Mouse (Mus musculus) central nervous system, embryonic 14 days (tissue): ENCODE data around the gene Vmn2r52. TPM values are rescaled to one million over a fixed set of nuclear protein-coding genes. Genes with fewer than 3 reads are reported as not detected.

ENCODE experiments used
- polyA plus RNA-seq: library from polyadenylated mRNA; depleted of rRNA; stranded (reverse); fragments of >200 nt; gene quantifications from 2 replicates; pipeline ENCODE4 v1.2.3, GENCODE M21; 2012; rRNA removed

Vmn2r52 gene
- not detected in 2 replicates for polyA plus RNA-seq

DNA sequence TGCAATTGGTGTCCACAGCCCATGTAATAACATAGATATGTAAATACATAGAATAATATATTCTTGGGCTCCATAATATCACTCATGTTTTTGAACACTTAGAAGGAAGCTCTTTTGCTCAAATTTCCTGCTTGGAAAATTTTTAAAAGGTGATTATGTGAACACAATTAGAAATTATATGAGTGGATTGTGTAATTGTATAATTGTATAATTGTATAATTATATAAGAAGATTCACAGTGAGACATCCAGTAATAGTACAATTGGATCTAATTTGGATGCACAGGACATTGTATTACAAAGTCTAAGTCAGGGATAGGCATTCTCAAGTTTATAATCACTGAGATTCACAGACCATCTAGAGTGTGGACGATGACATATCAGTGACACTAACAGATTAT, at the start of gene Vmn2r52:
Vmn2r52 (minus strand) TSS at position 101 of the 400 bp plus-strand sequence.

DNA sequence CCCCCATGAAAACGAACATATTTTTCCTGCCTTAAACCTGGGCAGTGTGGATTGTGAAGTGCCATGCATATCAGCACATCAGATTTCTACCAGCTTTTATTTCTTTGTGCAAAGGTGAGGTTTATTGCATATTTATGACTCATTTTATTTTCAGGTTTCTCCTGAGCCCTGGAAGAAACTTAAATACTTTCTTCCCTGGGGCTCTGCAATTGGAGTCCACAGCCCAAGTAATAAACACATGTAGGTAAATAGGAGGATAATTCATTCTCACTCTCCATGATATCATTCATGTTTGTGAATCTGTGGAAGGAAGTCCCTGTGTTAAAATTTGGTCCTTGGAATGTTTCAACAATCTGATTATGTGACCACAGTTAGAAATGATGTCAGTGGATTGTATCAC, 70.7 kb downstream of the Vmn2r52 start, which contains the start of gene Vmn2r51:
Vmn2r51 (minus strand) TSS at position 101 of the 400 bp plus-strand sequence.

Other genes with a start within 250 kb of the Vmn2r52 start
- not detected in 2 replicates for gene Vmn2r48, start 223.0 kb downstream of the Vmn2r52 start, polyA plus RNA-seq
- gene Vmn2r49, start 184.3 kb downstream of the Vmn2r52 start, polyA plus RNA-seq = not detected in 2 replicates
- not detected in 2 replicates for gene Vmn2r50, start 123.3 kb downstream of the Vmn2r52 start, polyA plus RNA-seq
- not detected in 2 replicates for gene Vmn2r51, start 70.8 kb downstream of the Vmn2r52 start, polyA plus RNA-seq
- gene Vmn1r66, start 101.4 kb upstream of the Vmn2r52 start, polyA plus RNA-seq = not detected in 2 replicates